Mouse (Mus musculus): ENCODE results near the gene Zc3hav1. TPM values are rescaled to one million over a fixed set of nuclear protein-coding genes. Genes with fewer than 3 reads are reported as not detected.

The Zc3hav1 gene
- polyA plus RNA-seq, 1 experiment = 5.0 TPM

- no peak for DNase-seq
- Histone ChIP-seq H3K4me1 (ENCODE audit: control insufficient read depth, insufficient read depth, low read length) (no peaks in the 10 kb centered on the region), H3K27me3 (ENCODE audit: control insufficient read depth, insufficient read depth, low read length) (no peaks in the 10 kb centered on the region), H3K4me3 (replicated peaks; ENCODE audit: insufficient read depth, low read depth, low read length) (no peak overlapping the region), H3K27ac (ENCODE audit: insufficient read depth, low read length) (no peak overlapping the region)
- TF ChIP-seq CTCF (IDR thresholded peaks at IDR 0.05; ENCODE audit: borderline replicate concordance, insufficient read depth, low read depth, low read length) = no peak
- TF ChIP-seq POLR2A (IDR thresholded peaks at IDR 0.05; ENCODE audit: borderline replicate concordance, insufficient read depth, low read length) = no peak
- WGBS = 81% methylated on average over 5 of the region's 5 CpGs
These were observed 6.5 kb downstream of the Zc3hav1 start for GRCm38 (mm10) chr6:38347875-38348274.

GRCm38 (mm10) chr6:38345796-38346195, 8.6 kb downstream of the Zc3hav1 start:
- H3K27me3 ChIP-seq (ENCODE audit: control insufficient read depth, insufficient read depth, low read length) = no peaks in the 10 kb centered on the region
- TF ChIP-seq POLR2A (IDR thresholded peaks at IDR 0.05; ENCODE audit: borderline replicate concordance, insufficient read depth, low read length) (no peak), CTCF (IDR thresholded peaks at IDR 0.05; ENCODE audit: borderline replicate concordance, insufficient read depth, low read depth, low read length) (no peak)
- no peak for DNase-seq
- no peak overlapping the region for H3K4me3 ChIP-seq (replicated peaks; ENCODE audit: insufficient read depth, low read depth, low read length)
- H3K4me1 ChIP-seq (ENCODE audit: control insufficient read depth, insufficient read depth, low read length) = peaks cover 11% of the 10 kb centered on the region; the same call in 1 of the 2 replicates
- H3K27ac ChIP-seq (ENCODE audit: insufficient read depth, low read length) = no peak overlapping the region
- WGBS = 61% methylated on average over 7 of the region's 7 CpGs

- 94% methylated on average over 7 of the region's 7 CpGs for WGBS
- H3K4me1 ChIP-seq (ENCODE audit: control insufficient read depth, insufficient read depth, low read length) = peaks cover 11% of the 10 kb centered on the region; the same call in 1 of the 2 replicates
- TF ChIP-seq POLR2A (IDR thresholded peaks at IDR 0.05; ENCODE audit: borderline replicate concordance, insufficient read depth, low read length) = no peak
- TF ChIP-seq CTCF (IDR thresholded peaks at IDR 0.05; ENCODE audit: borderline replicate concordance, insufficient read depth, low read depth, low read length) = no peak
- H3K4me3 ChIP-seq (replicated peaks; ENCODE audit: insufficient read depth, low read depth, low read length) = no peak overlapping the region
- no peak for DNase-seq
- no peak overlapping the region for H3K27ac ChIP-seq (ENCODE audit: insufficient read depth, low read length)
- no peaks in the 10 kb centered on the region for H3K27me3 ChIP-seq (ENCODE audit: control insufficient read depth, insufficient read depth, low read length)
These were observed 10.3 kb downstream of the Zc3hav1 start for GRCm38 (mm10) chr6:38344006-38344670.

GRCm38 (mm10) chr6:38343581-38343980, 10.8 kb downstream of the Zc3hav1 start:
- 86% methylated on average over 3 of the region's 3 CpGs for WGBS

GRCm38 (mm10) chr6:38342666-38342992, 11.8 kb downstream of the Zc3hav1 start:
- peak overlapping the region; percentile 44 for H3K4me3 ChIP-seq (replicated peaks; ENCODE audit: insufficient read depth, low read depth, low read length)
- no peak overlapping the region for H3K27ac ChIP-seq (ENCODE audit: insufficient read depth, low read length)
- H3K4me1 ChIP-seq (ENCODE audit: control insufficient read depth, insufficient read depth, low read length) = peaks cover 11% of the 10 kb centered on the region; the same call in 1 of the 2 replicates
- H3K27me3 ChIP-seq (ENCODE audit: control insufficient read depth, insufficient read depth, low read length) = no peaks in the 10 kb centered on the region
- TF ChIP-seq CTCF (IDR thresholded peaks at IDR 0.05; ENCODE audit: borderline replicate concordance, insufficient read depth, low read depth, low read length) (no peak), POLR2A (IDR thresholded peaks at IDR 0.05; ENCODE audit: borderline replicate concordance, insufficient read depth, low read length) (no peak)
- 82% methylated on average over 8 of the region's 8 CpGs for WGBS
- DNase-seq = no peak

More at GRCm38 (mm10) chr6:38343581-38343980, 10.8 kb downstream of the Zc3hav1 start:
- no peak for TF ChIP-seq POLR2A (IDR thresholded peaks at IDR 0.05; ENCODE audit: borderline replicate concordance, insufficient read depth, low read length)
- H3K27me3 ChIP-seq (ENCODE audit: control insufficient read depth, insufficient read depth, low read length) = no peaks in the 10 kb centered on the region
- no peak overlapping the region for H3K27ac ChIP-seq (ENCODE audit: insufficient read depth, low read length)
- peaks cover 11% of the 10 kb centered on the region; the same call in 1 of the 2 replicates for H3K4me1 ChIP-seq (ENCODE audit: control insufficient read depth, insufficient read depth, low read length)
- no peak for DNase-seq
- no peak overlapping the region for H3K4me3 ChIP-seq (replicated peaks; ENCODE audit: insufficient read depth, low read depth, low read length)

GRCm38 (mm10) chr6:38341751-38342665, 12.4 kb downstream of the Zc3hav1 start:
- peak overlapping the region; percentile 44 for H3K4me3 ChIP-seq (replicated peaks; ENCODE audit: insufficient read depth, low read depth, low read length)
- peak; percentile 62 to 78 for DNase-seq
- TF ChIP-seq POLR2A (IDR thresholded peaks at IDR 0.05; ENCODE audit: borderline replicate concordance, insufficient read depth, low read length) = no peak
- TF ChIP-seq CTCF (IDR thresholded peaks at IDR 0.05; ENCODE audit: borderline replicate concordance, insufficient read depth, low read depth, low read length) = no peak
- peaks cover 11% of the 10 kb centered on the region; the same call in 1 of the 2 replicates for H3K4me1 ChIP-seq (ENCODE audit: control insufficient read depth, insufficient read depth, low read length)
- no peaks in the 10 kb centered on the region for H3K27me3 ChIP-seq (ENCODE audit: control insufficient read depth, insufficient read depth, low read length)
- WGBS = 37% methylated on average over 11 of the region's 11 CpGs
- no peak overlapping the region for H3K27ac ChIP-seq (ENCODE audit: insufficient read depth, low read length)

GRCm38 (mm10) chr6:38339078-38339477, 15.3 kb downstream of the Zc3hav1 start:
- Histone ChIP-seq H3K27me3 (ENCODE audit: control insufficient read depth, insufficient read depth, low read length) (no peaks in the 10 kb centered on the region), H3K4me1 (ENCODE audit: control insufficient read depth, insufficient read depth, low read length) (peaks cover 11% of the 10 kb centered on the region; the same call in 1 of the 2 replicates), H3K4me3 (replicated peaks; ENCODE audit: insufficient read depth, low read depth, low read length) (no peak overlapping the region), H3K27ac (ENCODE audit: insufficient read depth, low read length) (no peak overlapping the region)
- 85% methylated on average over 2 of the region's 2 CpGs for WGBS
- DNase-seq = no peak
- no peak for TF ChIP-seq CTCF (IDR thresholded peaks at IDR 0.05; ENCODE audit: borderline replicate concordance, insufficient read depth, low read depth, low read length)
- no peak for TF ChIP-seq POLR2A (IDR thresholded peaks at IDR 0.05; ENCODE audit: borderline replicate concordance, insufficient read depth, low read length)

Measured in cerebellum, adult 2 months (tissue).